Mouse (Mus musculus): ENCODE results near the gene Vmn1r215. TPM values are rescaled to one million over a fixed set of nuclear protein-coding genes. Genes with fewer than 3 reads are reported as not detected.
"Not testable (repeated sequence)": the region's sequence is repeated elsewhere in the genome, so short reads cannot be mapped to it uniquely, and the experiment has no call there.

The Vmn1r215 gene
- not detected for total RNA-seq (2021)
- long read RNA-seq, experiment 1 = 0 reads
- long read RNA-seq, experiment 2 = 0 reads

GRCm38 (mm10) chr13:23067725-23068124 lies at the start of gene Vmn1r215:
Vmn1r215 (plus strand) TSS chr13:23068025.
- intact Hi-C loops (cut with DNase I; ENCODE audit: low total_unique reads) = no loop called here
- DNase-seq = no peak

- intact Hi-C loops (cut with DNase I; ENCODE audit: low total_unique reads) = no loop called here
- DNase-seq = no peak
These were observed 49.7 kb upstream of the Vmn1r215 start for GRCm38 (mm10) chr13:23018158-23018557.

- no peak for DNase-seq
- intact Hi-C loops (cut with DNase I; ENCODE audit: low total_unique reads) = no loop called here
These were observed 43.0 kb upstream of the Vmn1r215 start for GRCm38 (mm10) chr13:23024812-23025211.

GRCm38 (mm10) chr13:23030118-23030517 lies 37.7 kb upstream of the Vmn1r215 start, which contains the start of gene Vmn1r214:
Vmn1r214 (plus strand) TSS chr13:23030418.
- DNase-seq = no peak
- intact Hi-C loops (cut with DNase I; ENCODE audit: low total_unique reads) = no loop called here

- no peak for DNase-seq
- intact Hi-C loops (cut with DNase I; ENCODE audit: low total_unique reads) = no loop called here
These were observed 10.0 kb upstream of the Vmn1r215 start for GRCm38 (mm10) chr13:23057778-23058177.

GRCm38 (mm10) chr13:23069312-23069711 lies 1.5 kb downstream of the Vmn1r215 start:
- DNase-seq = no peak
- intact Hi-C loops (cut with DNase I; ENCODE audit: low total_unique reads) = no loop called here

- intact Hi-C loops (cut with DNase I; ENCODE audit: low total_unique reads) = no loop called here
- DNase-seq = no peak
These were observed 26.6 kb downstream of the Vmn1r215 start for GRCm38 (mm10) chr13:23094386-23094785.

GRCm38 (mm10) chr13:23118126-23118525 lies 50.3 kb downstream of the Vmn1r215 start, which contains the start of gene Vmn1r217:
Vmn1r217 (minus strand) TSS chr13:23118226.
- intact Hi-C loops (cut with DNase I; ENCODE audit: low total_unique reads); DNase-seq: not testable (repeated sequence)

- intact Hi-C loops (cut with DNase I; ENCODE audit: low total_unique reads) = no loop called here
- no peak for DNase-seq
These were observed 52.8 kb downstream of the Vmn1r215 start for GRCm38 (mm10) chr13:23120611-23121010.

Other genes starting within 250 kb of the Vmn1r215 start
- gene Vmn1r210, start 236.7 kb upstream of the Vmn1r215 start, total RNA-seq (2021) = not detected
- gene Vmn1r211, start 210.5 kb upstream of the Vmn1r215 start, total RNA-seq (2021) = not detected
- gene Vmn1r212, start 183.8 kb upstream of the Vmn1r215 start, total RNA-seq (2021) = not detected
- gene Vmn1r213, start 60.4 kb upstream of the Vmn1r215 start, total RNA-seq (2021) = not detected
- not detected for gene Vmn1r214, start 37.6 kb upstream of the Vmn1r215 start, total RNA-seq (2021)
- not detected for gene Vmn1r217, start 50.2 kb downstream of the Vmn1r215 start, total RNA-seq (2021)
- not detected for gene Vmn1r218, start 65.1 kb downstream of the Vmn1r215 start, total RNA-seq (2021)
- gene Vmn1r219, start 91.3 kb downstream of the Vmn1r215 start, total RNA-seq (2021) = not detected
- gene Vmn1r220, start 120.0 kb downstream of the Vmn1r215 start, total RNA-seq (2021) = not detected
- gene Vmn1r221, start 146.1 kb downstream of the Vmn1r215 start, total RNA-seq (2021) = not detected
- gene Vmn1r222, start 167.9 kb downstream of the Vmn1r215 start, total RNA-seq (2021) = not detected
- gene Vmn1r223, start 179.1 kb downstream of the Vmn1r215 start, total RNA-seq (2021) = not detected

All from gastrocnemius, postnatal 14 days (tissue).